8 mouse cellular contexts compared by ENCODE assay signal in the genomic region with DNA sequence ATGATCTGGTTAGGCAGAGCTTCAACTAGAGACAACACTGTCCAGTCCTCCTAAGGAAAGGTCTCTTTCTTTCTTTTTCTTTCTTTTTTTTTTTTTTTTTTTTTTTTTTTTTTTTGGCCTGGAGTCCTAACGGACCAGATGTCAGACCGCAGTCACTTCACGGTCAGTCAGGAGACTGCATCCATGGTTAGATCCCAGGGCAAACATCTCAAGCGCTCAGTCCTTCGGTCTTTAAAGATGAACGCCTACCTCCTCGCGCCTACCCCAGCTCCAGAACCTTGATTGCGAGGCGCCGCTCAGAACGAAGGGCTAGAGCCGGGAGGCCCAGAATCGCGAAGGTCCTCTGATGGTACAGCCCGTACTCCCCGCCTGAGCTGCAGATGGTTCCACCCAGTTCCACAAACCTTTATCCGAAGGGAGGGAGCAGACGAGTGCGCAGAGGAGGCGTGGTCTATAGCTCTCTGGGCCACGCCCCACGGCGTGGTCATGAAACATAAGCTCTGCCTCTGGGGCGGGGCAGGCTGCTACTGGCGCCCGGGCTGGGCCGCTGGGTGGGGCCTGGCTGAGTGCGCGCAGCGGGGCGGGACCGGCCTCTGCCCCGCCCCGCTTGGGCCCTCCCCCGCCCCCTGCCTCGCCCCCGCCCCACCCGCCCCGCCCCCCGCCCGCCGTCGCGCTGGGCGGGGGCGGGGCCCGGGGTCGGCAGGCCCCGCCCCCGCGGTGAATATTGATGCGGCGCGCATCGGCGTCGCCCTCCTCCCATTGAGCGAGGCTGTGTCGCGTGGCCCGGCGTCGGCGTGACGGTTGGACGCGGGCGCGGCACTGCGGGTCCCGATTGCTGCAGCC. TPM values are rescaled to one million over a fixed set of nuclear protein-coding genes. Genes with fewer than 3 reads are reported as not detected.
DNase-seq lines count a peak whose midpoint lies in the region; ATAC-seq and TF ChIP-seq lines count a peak whose summit lies in the region.

TSS of gene Pknox1 (plus strand) at position 720 of the 843 bp plus-strand sequence.

- ATAC-seq in activated CD4-positive, CD25-positive, alpha-beta regulatory T cell, adult 4 months: peak; percentile 85

- peak within 1 kb of the TSS; percentile 75 for H3K4me3 ChIP-seq in cortical plate, adult 2 months (ENCODE audit: insufficient read depth, low read length)
- H3K4me3 ChIP-seq in megakaryocyte, embryonic 14.5 days (replicated peaks): peak within 1 kb of the TSS; percentile 97

- peak within 1 kb of the TSS; percentile 82 for H3K27ac ChIP-seq in cortical plate, adult 2 months (ENCODE audit: insufficient read depth, low read length)

- peak; percentile 98 to 99 for DNase-seq in gastrocnemius, adult 8-10 months (ENCODE audit: low spot score in 2 of 2)
- DNase-seq in hindlimb bud, embryonic 11.5 days (ENCODE audit: extremely low spot score, low read depth, low spot score): peak; percentile 100
- DNase-seq in left cerebral cortex, adult 8-10 months (ENCODE audit: low spot score in 2 of 2): peak; percentile 92 to 99
- DNase-seq in right cerebral cortex, postnatal 10 days (ENCODE audit: low spot score in 2 of 2): peak; percentile 99 to 100
- peak; percentile 92 for DNase-seq in urinary bladder, postnatal 25 days (ENCODE audit: low spot score)

- no peaks in the 10 kb centered on the region for H3K27me3 ChIP-seq in megakaryocyte, embryonic 14.5 days (replicated peaks)

- no peaks in the 10 kb centered on the region for H3K9me3 ChIP-seq in megakaryocyte, embryonic 14.5 days

- peaks cover 8% of the 10 kb centered on the region for H3K4me1 ChIP-seq in cortical plate, adult 2 months (ENCODE audit: control insufficient read depth, insufficient read depth, low read length)
- H3K4me1 ChIP-seq in megakaryocyte, embryonic 14.5 days: peaks cover 46% of the 10 kb centered on the region

- TF ChIP-seq CTCF in cortical plate, adult 2 months (IDR thresholded peaks at IDR 0.05; ENCODE audit: extremely low read depth, insufficient read depth, low read length): no peak

- TF ChIP-seq POLR2A in cortical plate, adult 2 months (IDR thresholded peaks at IDR 0.05; ENCODE audit: extremely low read depth, insufficient read depth, low read length): peak; percentile 84

- H3K36me3 ChIP-seq in megakaryocyte, embryonic 14.5 days (replicated peaks; ENCODE audit: low read length): peaks cover 10% of the 10 kb centered on the region

RNA-seq across cellular contexts. Expression of gene Pknox1, which starts in this region (rescaled TPM):
- 10 to 100 TPM; 42.0 to 44.1 TPM for polyA plus RNA-seq in activated CD4-positive, CD25-positive, alpha-beta regulatory T cell, adult 4 months (2017; shearing (Covaris generic))
- 16.3 and 18.0 TPM in 2 replicates for polyA plus RNA-seq in cortical plate, adult 2 months (2012; rRNA removed)
- 10 to 100 TPM in 1 of 4 experiments, 1 to 10 TPM in 3; 5.6 to 10.3 (median 7.2) TPM for total RNA-seq in gastrocnemius, adult 8-10 months (2022)
- total RNA-seq in left cerebral cortex, adult 8-10 months (2022): 10 to 100 TPM; 14.0 to 18.8 (median 15.4) TPM
- polyA plus RNA-seq in megakaryocyte, embryonic 14.5 days (2012; ENCODE audit: insufficient read depth, low replicate concordance): 2.5 TPM in 1 of 2 replicates, not detected in the other

Comparison
In these comparisons a context has a peak if more than half of its experiments do, and no peak if none do; other contexts are left out.
1. Peak in every context shown above with its lines: DNase-seq, ATAC-seq, H3K4me3 ChIP-seq and H3K27ac ChIP-seq.